Mouse (Mus musculus) ES-E14 (cell line): Measurements from ENCODE around the gene Zfp771. TPM values are rescaled to one million over a fixed set of nuclear protein-coding genes. Genes with fewer than 3 reads are reported as not detected.

ENCODE experiments used
- DNase-seq: peaks from one replicate; pipeline ENCODE4 v3.0.0-alpha.2; 2013; ENCODE audit warnings: low read depth, low spot score
- H3K27ac ChIP-seq: 2 replicates; pipeline ENCODE4 v1.5.1; 2012; ENCODE audit warnings: low read depth, mild to moderate bottlenecking, low read length, moderate library complexity, mixed read lengths; ENCODE audit not compliant: poor library complexity, insufficient read depth, severe bottlenecking
- H3K36me3 ChIP-seq: 2 replicates; pipeline ENCODE4 v1.6.1; 2012; ENCODE audit warnings: mild to moderate bottlenecking, low read length, moderate library complexity, mixed read lengths; ENCODE audit not compliant: control insufficient read depth, poor library complexity, insufficient read depth, severe bottlenecking
- H3K4me1 ChIP-seq, 2 experiments: fragments of 150-350 bp in 1 of 2; sonication (generic) in 1 of 2; 2 replicates each; pipeline ENCODE4 v1.6.1; 2012; ENCODE audit warnings: low read length in 2 of 2, mild to moderate bottlenecking in 1 of 2, mixed read lengths in 1 of 2; ENCODE audit not compliant: control insufficient read depth in 2 of 2, insufficient read depth in 2 of 2, poor library complexity in 1 of 2
- H3K4me3 ChIP-seq, 2 experiments: fragments of 150-350 bp in 1 of 2; sonication (generic) in 1 of 2; 2 replicates each; pipeline ENCODE4 v1.5.1; 2012; ENCODE audit warnings: low read length in 2 of 2, low read depth in 1 of 2, mild to moderate bottlenecking in 1 of 2, mixed read lengths in 1 of 2; ENCODE audit not compliant: insufficient read depth in 1 of 2, poor library complexity in 1 of 2, severe bottlenecking in 1 of 2
- H3K9ac ChIP-seq: 2 replicates; pipeline ENCODE4 v1.6.1; 2012; ENCODE audit warnings: low read depth, mild to moderate bottlenecking, low read length, mixed read lengths; ENCODE audit not compliant: poor library complexity, insufficient read depth, severe bottlenecking
- H3K9me3 ChIP-seq: fragments of 150-350 bp; sonication (generic); 2 replicates; pipeline ENCODE4 v1.6.1; 2012; ENCODE audit warnings: low read depth, mild to moderate bottlenecking, low read length; ENCODE audit not compliant: control insufficient read depth, insufficient read depth
- CHD2 ChIP-seq: IDR thresholded peaks from 2 replicates; pipeline ENCODE4 v1.6.1; 2014; ENCODE audit warnings: mild to moderate bottlenecking, low read depth, low read length, inconsistent platforms
- HCFC1 ChIP-seq: IDR thresholded peaks from 2 replicates; pipeline ENCODE4 v1.6.1; 2012; ENCODE audit warnings: low read length, inconsistent platforms, borderline replicate concordance; ENCODE audit not compliant: insufficient read depth
- MAFK ChIP-seq: IDR thresholded peaks from 2 replicates; pipeline ENCODE4 v1.6.1; 2014; ENCODE audit warnings: mild to moderate bottlenecking, low read depth, low read length, inconsistent platforms; ENCODE audit not compliant: insufficient read depth
- ZC3H11A ChIP-seq: IDR thresholded peaks from 2 replicates; pipeline ENCODE4 v1.6.1; 2012; ENCODE audit warnings: low read depth, mild to moderate bottlenecking, inconsistent platforms, low read length, borderline replicate concordance
- ZNF384 ChIP-seq: IDR thresholded peaks from 2 replicates; pipeline ENCODE4 v1.6.1; 2012; ENCODE audit warnings: low read depth, low read length, inconsistent platforms
- in situ Hi-C, 2 experiments: fragments of 600-800 bp; cut with MboI; formaldehyde crosslinking; loops; one replicate each; pipeline ENCODE4 v1.15.1; 2025; ENCODE audit warnings: low sequenced_read_pairs in 2 of 2, inconsistent platforms in 1 of 2; ENCODE audit not compliant: unreplicated experiment in 2 of 2
- total RNA-seq: library from RNA; depleted of rRNA; stranded (reverse); fragments of 300-350 nt; gene quantifications from 2 replicates; pipeline ENCODE4 v1.2.3, GENCODE M21; 2012

Zfp771 gene
- total RNA-seq, 1 experiment: 21.6 TPM

- H3K27ac ChIP-seq: no peak overlapping the region
- no peaks in the 10 kb centered on the region for H3K9me3 ChIP-seq
- peaks cover 5% of the 10 kb centered on the region for H3K36me3 ChIP-seq
- peaks cover 0 to 3% of the 10 kb centered on the region in 2 experiments; a peak in 1 of 4 replicates for H3K4me1 ChIP-seq
- no peak for DNase-seq
- no peak overlapping the region for H3K4me3 ChIP-seq
- in situ Hi-C loops: no loop called here
- peak; percentile 85 for TF ChIP-seq ZNF384
- no peak for TF ChIP-seq HCFC1
- no peak overlapping the region for H3K9ac ChIP-seq
Measured at GRCm38 (mm10) chr7:127263526-127263925, 19.5 kb downstream of the Zfp771 start.

GRCm38 (mm10) chr7:127270256-127270655, 26.2 kb downstream of the Zfp771 start:
- H3K4me1 ChIP-seq: no peaks in the 10 kb centered on the region; a peak in 1 of 4 replicates
- peaks cover 11% of the 10 kb centered on the region for H3K36me3 ChIP-seq
- DNase-seq: no peak
- in situ Hi-C loops: no loop called here
- no peak overlapping the region for H3K4me3 ChIP-seq
- no peaks in the 10 kb centered on the region for H3K9me3 ChIP-seq
- no peak overlapping the region for H3K9ac ChIP-seq
- TF ChIP-seq CHD2 (no peak), ZC3H11A (no peak), MAFK (no peak), HCFC1 (no peak), ZNF384 (no peak)
- no peak overlapping the region for H3K27ac ChIP-seq

GRCm38 (mm10) chr7:127270666-127271065, 26.6 kb downstream of the Zfp771 start:
- no peak overlapping the region for H3K9ac ChIP-seq
- no peak overlapping the region for H3K4me3 ChIP-seq
- no peaks in the 10 kb centered on the region; a peak in 1 of 4 replicates for H3K4me1 ChIP-seq
- in situ Hi-C loops: no loop called here
- H3K36me3 ChIP-seq: peaks cover 11% of the 10 kb centered on the region
- no peaks in the 10 kb centered on the region for H3K9me3 ChIP-seq
- DNase-seq: no peak
- TF ChIP-seq MAFK (no peak), ZC3H11A (no peak), HCFC1 (no peak), CHD2 (no peak), ZNF384 (no peak)
- no peak overlapping the region for H3K27ac ChIP-seq

- DNase-seq: no peak
- TF ChIP-seq HCFC1 (no peak), CHD2 (no peak)
- Histone ChIP-seq H3K4me1 (no peaks in the 10 kb centered on the region; a peak in 1 of 4 replicates), H3K27ac (no peak overlapping the region), H3K4me3 (no peak overlapping the region), H3K36me3 (peaks cover 11% of the 10 kb centered on the region), H3K9ac (no peak overlapping the region), H3K9me3 (no peaks in the 10 kb centered on the region)
- in situ Hi-C loops: no loop called here
Measured at GRCm38 (mm10) chr7:127271093-127271492, 27.0 kb downstream of the Zfp771 start.

- H3K9ac ChIP-seq: peak overlapping the region; percentile 96
- H3K4me1 ChIP-seq: no peaks in the 10 kb centered on the region; a peak in 1 of 4 replicates
- no peak overlapping the region for H3K27ac ChIP-seq
- in situ Hi-C loops: no loop called here
- H3K36me3 ChIP-seq: peaks cover 11% of the 10 kb centered on the region
- TF ChIP-seq ZNF384 (no peak), MAFK (no peak), HCFC1 (no peak), ZC3H11A (no peak), CHD2 (no peak)
- H3K9me3 ChIP-seq: no peaks in the 10 kb centered on the region
- no peak for DNase-seq
- H3K4me3 ChIP-seq: peak overlapping the region; percentile 86 to 93
Measured at GRCm38 (mm10) chr7:127272566-127272965, 28.5 kb downstream of the Zfp771 start.
